Mouse (Mus musculus): ENCODE measurements around the gene Ttll1.
A peak's percentile ranks its signal among the peaks of the same experiment; 100 is the strongest.
"Not testable (repeated sequence)": the region's sequence is repeated elsewhere in the genome, so short reads cannot be mapped to it uniquely, and the experiment has no call there.

Ttll1 gene

GRCm38 (mm10) chr15:83482645-83483224 is 28.0 kb downstream of the Ttll1 start:
- no peak for DNase-seq (ENCODE audit: low spot score)

- no peak for DNase-seq (ENCODE audit: low spot score)
Observed at GRCm38 (mm10) chr15:83481236-83481780, 29.4 kb downstream of the Ttll1 start.

GRCm38 (mm10) chr15:83479818-83480217 is 30.9 kb downstream of the Ttll1 start:
- DNase-seq (ENCODE audit: low spot score) = no peak

- no peak for DNase-seq (ENCODE audit: low spot score)
Observed at GRCm38 (mm10) chr15:83478096-83478495, 32.6 kb downstream of the Ttll1 start.

GRCm38 (mm10) chr15:83476593-83477273 is 34.0 kb downstream of the Ttll1 start:
- DNase-seq (ENCODE audit: low spot score) = no peak

GRCm38 (mm10) chr15:83474466-83474836 is 36.2 kb downstream of the Ttll1 start:
- no peak for DNase-seq (ENCODE audit: low spot score)

- no peak for DNase-seq (ENCODE audit: low spot score)
Observed at GRCm38 (mm10) chr15:83473832-83474465, 36.7 kb downstream of the Ttll1 start.

GRCm38 (mm10) chr15:83473251-83473650 is 37.4 kb downstream of the Ttll1 start:
- no peak for DNase-seq (ENCODE audit: low spot score)

GRCm38 (mm10) chr15:83471476-83471875 is 39.2 kb downstream of the Ttll1 start:
- no peak for DNase-seq (ENCODE audit: low spot score)

- DNase-seq (ENCODE audit: low spot score) = no peak
Observed at GRCm38 (mm10) chr15:83470443-83470842, 40.2 kb downstream of the Ttll1 start.

GRCm38 (mm10) chr15:83469279-83469821 is 41.3 kb downstream of the Ttll1 start:
- DNase-seq (ENCODE audit: low spot score) = no peak

- no peak for DNase-seq (ENCODE audit: low spot score)
Observed at GRCm38 (mm10) chr15:83467232-83467966, 43.3 kb downstream of the Ttll1 start.

GRCm38 (mm10) chr15:83466331-83466730 is 44.4 kb downstream of the Ttll1 start:
- DNase-seq (ENCODE audit: low spot score) = no peak

- no peak for DNase-seq (ENCODE audit: low spot score)
Observed at GRCm38 (mm10) chr15:83464905-83465650, 45.6 kb downstream of the Ttll1 start.

- DNase-seq (ENCODE audit: low spot score) = peak; percentile 95
Observed at GRCm38 (mm10) chr15:83464083-83464904, 46.4 kb downstream of the Ttll1 start, which contains the start of gene Pacsin2. Pacsin2 (minus strand) TSS chr15:83464606.

- DNase-seq (ENCODE audit: low spot score) = no peak
Observed at GRCm38 (mm10) chr15:83463369-83464082, 47.2 kb downstream of the Ttll1 start.

- DNase-seq (ENCODE audit: low spot score) = not testable (repeated sequence)
Observed at GRCm38 (mm10) chr15:83462349-83462748, 48.3 kb downstream of the Ttll1 start.

- DNase-seq (ENCODE audit: low spot score) = no peak
Observed at GRCm38 (mm10) chr15:83460891-83461290, 49.8 kb downstream of the Ttll1 start.

GRCm38 (mm10) chr15:83457541-83457940 is 53.2 kb downstream of the Ttll1 start:
- no peak for DNase-seq (ENCODE audit: low spot score)

GRCm38 (mm10) chr15:83455637-83456036 is 55.1 kb downstream of the Ttll1 start:
- no peak for DNase-seq (ENCODE audit: low spot score)

Measured in ovary, postnatal 10 days (tissue).